Mouse (Mus musculus) thymus, adult 2 months (tissue): ENCODE results near the gene Dab1. TPM values are rescaled to one million over a fixed set of nuclear protein-coding genes. Genes with fewer than 3 reads are reported as not detected.

Source experiments
- DNase-seq: peaks from one replicate; pipeline ENCODE4 v3.0.0; 2021
- H3K27ac ChIP-seq: fragments of 200-500 bp; 2 replicates; pipeline ENCODE4 v1.5.1; 2012; ENCODE audit warnings: low read length, control low read depth; ENCODE audit not compliant: control insufficient read depth, insufficient read depth
- H3K27me3 ChIP-seq: fragments of 200-500 bp; 2 replicates; pipeline ENCODE4 v1.6.1; 2012; ENCODE audit warnings: mild to moderate bottlenecking, low read length, moderate library complexity, mixed read lengths; ENCODE audit not compliant: control insufficient read depth, insufficient read depth
- H3K36me3 ChIP-seq: fragments of 200-500 bp; 2 replicates; pipeline ENCODE4 v1.6.1; 2012; ENCODE audit warnings: mild to moderate bottlenecking, low read length, moderate library complexity; ENCODE audit not compliant: control insufficient read depth, insufficient read depth
- H3K4me1 ChIP-seq: fragments of 200-500 bp; replicated peaks from 2 replicates; pipeline ENCODE4 v1.6.1; 2012; ENCODE audit warnings: low read length; ENCODE audit not compliant: control insufficient read depth, insufficient read depth
- H3K4me3 ChIP-seq: fragments of 200-500 bp; 2 replicates; pipeline ENCODE4 v1.5.1; 2012; ENCODE audit warnings: mild to moderate bottlenecking, low read length, control low read depth, moderate library complexity; ENCODE audit not compliant: control insufficient read depth, insufficient read depth
- CTCF ChIP-seq: fragments of 200-500 bp; IDR thresholded peaks from 2 replicates; pipeline ENCODE4 v1.5.1; 2012; ENCODE audit warnings: mild to moderate bottlenecking, control low read depth, low read length, moderate library complexity, borderline replicate concordance; ENCODE audit not compliant: control insufficient read depth, poor library complexity, insufficient read depth; ENCODE audit errors: extremely low read depth
- POLR2A ChIP-seq: fragments of 200-500 bp; IDR thresholded peaks from 2 replicates; pipeline ENCODE4 v1.6.1; 2012; ENCODE audit warnings: mild to moderate bottlenecking, low read length, control low read depth, moderate library complexity; ENCODE audit not compliant: control insufficient read depth, poor library complexity, insufficient read depth; ENCODE audit errors: extremely low read depth
- WGBS: fragments of 180-500 bp; shearing (Covaris S2); methylation state at CpG from one replicate; pipeline ENCODE4 v1.1.7; 2018; 5-methylcytosine and 5-hydroxymethylcytosine counted together
- polyA plus RNA-seq: library from polyadenylated mRNA; depleted of rRNA; stranded (reverse); fragments of >200 nt; gene quantifications from 2 replicates; pipeline ENCODE4 v1.2.3, GENCODE M21; 2012

The Dab1 gene
- polyA plus RNA-seq, 1 experiment, result 0.28 TPM

DNA sequence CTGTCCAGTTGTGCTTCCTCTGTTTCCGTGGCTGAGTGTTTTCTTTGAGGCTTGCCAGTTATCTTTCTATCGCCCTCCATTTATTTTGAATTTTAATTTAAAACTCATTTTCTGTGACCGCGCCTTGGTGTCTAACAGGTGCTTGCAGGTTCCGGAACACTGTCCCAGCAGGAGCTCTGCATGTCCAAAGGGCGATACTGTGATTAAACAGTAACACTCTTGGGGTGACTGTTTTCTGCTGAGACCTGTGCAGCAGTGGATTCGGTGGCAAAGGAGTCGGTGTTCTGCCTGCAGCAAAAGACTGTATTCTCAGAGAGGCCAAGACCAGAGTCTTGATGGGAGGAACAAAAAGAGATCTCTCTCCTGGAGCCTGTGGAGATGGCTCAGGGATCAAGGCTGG is 1006.2 kb downstream of the Dab1 start:
- H3K4me1 ChIP-seq, result no peaks in the 10 kb centered on the region
- no peaks in the 10 kb centered on the region for H3K36me3 ChIP-seq
- H3K27me3 ChIP-seq, result no peaks in the 10 kb centered on the region
- DNase-seq, result no peak
- TF ChIP-seq POLR2A (no peak), CTCF (no peak)
- H3K27ac ChIP-seq, result no peak overlapping the region
- no peak overlapping the region for H3K4me3 ChIP-seq
- 96% methylated on average over 8 of the region's 8 CpGs for WGBS

- Histone ChIP-seq H3K27me3 (no peaks in the 10 kb centered on the region), H3K36me3 (no peaks in the 10 kb centered on the region), H3K4me1 (no peaks in the 10 kb centered on the region), H3K4me3 (no peak overlapping the region), H3K27ac (no peak overlapping the region)
- WGBS, result 95% methylated on average over 7 of the region's 7 CpGs
- DNase-seq, result no peak
- TF ChIP-seq POLR2A (no peak), CTCF (no peak)
Observed at GRCm38 (mm10) chr4:104628708-104629107, 1009.5 kb downstream of the Dab1 start.

DNA sequence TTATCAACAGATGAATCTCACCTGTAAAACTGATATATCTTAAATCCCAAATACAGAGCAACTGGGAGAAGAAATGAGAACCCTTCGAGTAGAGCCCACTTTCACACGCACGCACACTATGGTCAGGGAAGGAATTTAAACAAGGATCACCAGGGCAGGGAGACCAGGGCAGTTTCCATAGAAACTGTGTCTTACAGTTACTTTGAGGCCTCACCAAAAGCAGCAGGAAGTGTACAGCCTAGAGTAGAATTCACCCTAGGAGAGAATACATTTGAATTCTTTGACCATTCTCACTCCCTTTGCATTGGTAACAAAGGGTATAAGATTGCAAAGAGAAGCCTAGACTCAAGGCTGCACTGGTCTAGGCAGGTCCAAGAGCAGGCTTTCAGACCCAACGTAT is 1017.9 kb downstream of the Dab1 start:
- 95% methylated on average over 4 of the region's 4 CpGs for WGBS
- Histone ChIP-seq H3K4me1 (no peaks in the 10 kb centered on the region), H3K4me3 (no peak overlapping the region), H3K27ac (no peak overlapping the region), H3K36me3 (no peaks in the 10 kb centered on the region), H3K27me3 (no peaks in the 10 kb centered on the region)
- TF ChIP-seq CTCF (no peak), POLR2A (no peak)
- DNase-seq, result no peak

- WGBS, result 94% methylated on average over 5 of the region's 5 CpGs
- no peaks in the 10 kb centered on the region for H3K27me3 ChIP-seq
- H3K4me3 ChIP-seq, result no peak overlapping the region
- H3K36me3 ChIP-seq, result no peaks in the 10 kb centered on the region
- H3K4me1 ChIP-seq, result no peaks in the 10 kb centered on the region
- no peak for TF ChIP-seq POLR2A
- TF ChIP-seq CTCF, result no peak
- no peak overlapping the region for H3K27ac ChIP-seq
- no peak for DNase-seq
Observed at GRCm38 (mm10) chr4:104640617-104641016, 1021.5 kb downstream of the Dab1 start.

DNA sequence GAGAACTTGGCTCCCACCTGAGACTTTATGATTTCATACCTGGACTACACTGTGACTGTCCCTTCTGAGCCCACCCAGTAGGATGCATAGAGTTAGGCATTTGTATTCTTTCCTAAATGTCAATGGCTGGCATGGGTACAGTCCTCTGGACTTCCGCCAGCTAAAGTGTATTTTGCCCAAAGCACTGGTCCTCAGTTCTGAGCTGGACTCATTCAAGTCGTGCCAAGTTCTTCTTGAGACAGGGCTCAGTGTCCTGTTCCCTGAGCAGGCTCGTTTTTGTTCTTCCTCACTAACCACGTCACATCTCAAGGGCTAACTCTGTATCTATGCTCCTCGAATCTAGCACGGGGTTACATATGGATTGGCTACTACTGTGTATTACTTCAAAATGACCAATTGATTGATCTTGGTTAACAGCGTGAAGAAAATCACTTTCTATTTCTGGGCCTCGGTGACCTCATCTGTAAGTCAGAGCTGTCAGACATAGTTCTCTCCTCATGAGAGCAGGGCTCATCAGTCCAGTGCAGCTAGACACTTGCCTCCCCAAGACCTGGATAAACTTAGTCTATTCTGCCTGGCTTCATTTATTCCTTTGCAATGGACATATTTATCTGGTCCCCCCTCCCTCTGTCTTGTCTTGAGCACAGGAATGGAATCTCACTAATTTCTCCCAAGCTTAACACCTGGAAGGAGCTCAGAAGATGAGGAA is 1023.8 kb downstream of the Dab1 start:
- DNase-seq, result no peak

DNA sequence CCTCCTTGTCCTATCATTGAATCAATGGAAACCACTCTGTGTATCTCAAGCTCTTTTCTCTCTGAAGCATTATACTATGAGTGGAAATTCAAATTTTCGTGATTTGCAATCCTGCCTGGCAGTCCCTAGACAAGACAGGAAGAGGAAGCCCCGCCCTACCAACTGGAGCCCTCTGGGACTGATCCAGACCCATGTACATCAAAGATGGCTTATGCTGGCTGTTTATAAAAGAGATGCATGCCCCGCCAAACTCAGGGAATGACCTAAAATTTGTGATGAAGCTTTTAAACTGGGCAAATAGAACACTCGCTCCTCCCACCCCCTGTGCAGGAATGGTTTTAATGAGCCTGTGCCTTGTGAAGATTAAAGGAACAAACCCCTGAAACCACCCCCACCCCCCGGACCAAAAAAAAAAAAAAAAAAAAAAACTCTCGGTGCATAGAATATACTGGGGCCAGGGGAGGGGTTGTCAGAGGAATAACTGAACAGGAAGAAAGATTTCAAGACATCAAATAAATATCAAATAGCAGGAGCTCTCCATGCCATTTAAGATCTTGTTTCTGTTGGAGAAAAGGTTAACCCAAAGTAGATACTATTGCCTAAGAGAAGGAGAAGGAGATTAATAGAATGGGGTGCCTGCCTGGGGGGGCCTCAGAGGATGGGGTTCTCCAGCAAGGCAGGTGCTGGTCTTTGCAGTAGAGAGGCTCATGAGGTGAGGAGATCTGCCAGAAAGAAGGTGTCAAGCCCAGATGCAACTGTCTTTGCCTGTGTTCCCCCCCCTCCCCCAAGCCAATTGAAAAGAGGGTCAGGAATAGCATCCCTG is 1024.6 kb downstream of the Dab1 start:
- H3K4me3 ChIP-seq, result no peak overlapping the region
- no peaks in the 10 kb centered on the region for H3K36me3 ChIP-seq
- DNase-seq, result no peak
- no peak for TF ChIP-seq POLR2A
- TF ChIP-seq CTCF, result no peak
- no peaks in the 10 kb centered on the region for H3K27me3 ChIP-seq
- H3K27ac ChIP-seq, result no peak overlapping the region
- WGBS, result 66% methylated on average over 6 of the region's 6 CpGs
- no peaks in the 10 kb centered on the region for H3K4me1 ChIP-seq

More for the DNA sequence above, 1023.8 kb downstream of the Dab1 start:
- no peaks in the 10 kb centered on the region for H3K4me1 ChIP-seq
- no peak for TF ChIP-seq POLR2A
- no peak for TF ChIP-seq CTCF
- WGBS, result 92% methylated on average over 8 of the region's 8 CpGs
- H3K4me3 ChIP-seq, result no peak overlapping the region
- H3K27me3 ChIP-seq, result no peaks in the 10 kb centered on the region
- H3K27ac ChIP-seq, result no peak overlapping the region
- no peaks in the 10 kb centered on the region for H3K36me3 ChIP-seq
